Mouse (Mus musculus): ENCODE results near the gene Gramd4.
"Not testable (repeated sequence)": the region's sequence is repeated elsewhere in the genome, so short reads cannot be mapped to it uniquely, and the experiment has no call there.

The Gramd4 gene

DNA sequence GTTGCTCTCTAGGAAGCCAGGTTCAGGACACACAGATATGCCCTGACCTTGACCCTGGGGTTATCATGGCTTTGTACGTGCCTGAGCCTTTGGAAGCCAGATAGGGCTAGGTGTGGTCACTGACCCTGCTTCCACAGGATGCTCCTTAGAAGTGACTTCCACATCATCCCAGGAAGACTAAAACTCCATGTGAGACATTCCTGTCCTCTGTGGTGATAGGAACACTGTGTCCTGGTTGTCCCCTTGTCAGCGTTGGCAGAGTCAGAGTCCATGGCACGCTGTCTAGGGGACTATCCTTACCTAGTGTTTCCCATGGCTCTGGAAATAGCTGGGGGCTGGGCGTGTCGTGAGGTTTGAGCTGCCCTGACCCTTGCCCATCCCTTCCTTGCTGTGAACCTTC lies 58.9 kb downstream of the Gramd4 start:
- DNase-seq (ENCODE audit: low spot score in 2 of 2) = no peak

- DNase-seq (ENCODE audit: low spot score in 2 of 2) = no peak
These were observed 59.9 kb downstream of the Gramd4 start for GRCm38 (mm10) chr15:86117115-86118100.

- DNase-seq (ENCODE audit: low spot score in 2 of 2) = no peak
These were observed 61.7 kb downstream of the Gramd4 start for GRCm38 (mm10) chr15:86119186-86119585.

DNA sequence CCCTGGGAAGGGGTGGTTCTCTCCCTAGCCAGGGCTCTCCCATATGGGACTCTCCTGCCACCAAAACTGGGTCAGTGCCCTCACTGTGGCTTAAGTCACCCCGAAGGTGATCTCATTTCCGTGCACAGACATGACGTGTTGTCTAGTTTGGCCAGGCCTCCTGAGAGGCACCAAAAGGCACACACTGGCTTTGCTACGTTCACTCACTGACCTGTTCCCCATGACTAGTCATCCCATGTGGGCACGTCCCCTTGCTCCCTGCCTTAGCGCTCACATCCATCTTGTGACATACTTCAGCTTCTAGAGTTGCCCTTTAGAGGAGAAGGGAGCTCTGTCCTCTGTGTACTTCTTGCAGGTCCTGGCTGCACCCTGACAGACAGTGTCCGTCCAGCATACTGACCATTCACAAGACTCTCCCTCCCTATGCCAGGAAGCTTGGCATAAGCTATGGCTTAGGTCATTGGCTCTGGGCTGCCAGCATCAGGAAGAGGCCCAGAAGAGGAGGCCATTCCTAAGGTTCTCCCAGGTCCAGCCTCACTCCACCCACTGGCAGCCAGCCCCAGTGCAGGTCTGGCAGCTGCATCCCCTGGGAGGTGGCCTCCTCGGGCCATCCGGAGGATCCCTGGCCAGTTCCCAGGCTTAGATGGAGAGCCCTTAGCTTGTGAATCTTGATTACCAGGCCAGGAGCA lies 64.9 kb downstream of the Gramd4 start:
- no peak for DNase-seq (ENCODE audit: low spot score in 2 of 2)

DNA sequence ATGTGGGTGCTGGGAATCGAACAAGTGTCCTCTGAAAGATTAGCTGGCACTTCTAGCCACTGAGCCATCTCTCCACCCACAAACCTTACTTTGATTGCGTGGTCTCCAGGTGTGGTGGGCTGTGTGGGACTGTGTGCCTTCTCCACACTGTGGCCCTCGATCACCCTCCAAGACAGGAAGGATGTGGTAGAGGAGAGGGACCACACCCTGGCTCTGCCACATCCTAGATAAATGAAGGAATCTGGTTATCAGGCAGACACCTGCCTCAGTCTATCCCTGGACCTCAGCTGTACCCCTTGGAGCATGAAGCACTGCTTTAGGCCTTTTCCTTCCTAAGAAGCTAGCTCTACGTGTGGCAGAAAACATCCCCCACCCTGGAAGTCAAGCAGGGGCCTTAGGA lies 65.9 kb downstream of the Gramd4 start:
- no peak for DNase-seq (ENCODE audit: low spot score in 2 of 2)

- DNase-seq (ENCODE audit: low spot score in 2 of 2) = peak; percentile 52 to 69
These were observed 66.9 kb downstream of the Gramd4 start for GRCm38 (mm10) chr15:86124359-86124758.

- DNase-seq (ENCODE audit: low spot score in 2 of 2) = no peak
These were observed 71.5 kb downstream of the Gramd4 start for GRCm38 (mm10) chr15:86129036-86129435.

GRCm38 (mm10) chr15:86130657-86131056 lies 73.2 kb downstream of the Gramd4 start:
- no peak for DNase-seq (ENCODE audit: low spot score in 2 of 2)

- DNase-seq (ENCODE audit: low spot score in 2 of 2) = peak; percentile 76 to 91
These were observed 77.7 kb downstream of the Gramd4 start for GRCm38 (mm10) chr15:86134941-86135783.

- DNase-seq (ENCODE audit: low spot score in 2 of 2) = no peak
These were observed 80.1 kb downstream of the Gramd4 start for GRCm38 (mm10) chr15:86137638-86138037.

GRCm38 (mm10) chr15:86140323-86140722 lies 82.8 kb downstream of the Gramd4 start:
- no peak for DNase-seq (ENCODE audit: low spot score in 2 of 2)

GRCm38 (mm10) chr15:86144577-86144976 lies 87.1 kb downstream of the Gramd4 start:
- no peak for DNase-seq (ENCODE audit: low spot score in 2 of 2)

- no peak for DNase-seq (ENCODE audit: low spot score in 2 of 2)
These were observed 87.6 kb downstream of the Gramd4 start for GRCm38 (mm10) chr15:86145046-86145445.

DNA sequence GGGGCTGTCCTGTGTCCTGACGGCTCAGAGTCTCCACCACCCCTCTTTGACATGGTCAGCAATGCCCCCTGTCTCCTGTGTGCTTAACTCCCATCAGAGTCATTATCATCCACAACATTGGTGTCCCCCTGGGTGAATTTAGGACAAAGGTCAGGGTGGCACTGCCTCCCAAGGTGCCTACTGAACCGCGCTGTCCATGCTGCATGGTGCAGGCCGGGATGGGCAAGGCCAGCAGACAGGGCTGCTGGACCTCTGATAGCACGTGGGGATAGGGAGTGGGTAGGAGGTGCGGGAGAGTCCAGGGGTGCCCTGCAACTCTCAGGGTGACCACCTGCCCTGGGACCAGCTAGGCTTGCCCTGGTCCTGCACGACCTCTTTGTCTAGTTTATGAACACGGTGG lies 89.4 kb downstream of the Gramd4 start:
- DNase-seq (ENCODE audit: low spot score in 2 of 2) = no peak

DNA sequence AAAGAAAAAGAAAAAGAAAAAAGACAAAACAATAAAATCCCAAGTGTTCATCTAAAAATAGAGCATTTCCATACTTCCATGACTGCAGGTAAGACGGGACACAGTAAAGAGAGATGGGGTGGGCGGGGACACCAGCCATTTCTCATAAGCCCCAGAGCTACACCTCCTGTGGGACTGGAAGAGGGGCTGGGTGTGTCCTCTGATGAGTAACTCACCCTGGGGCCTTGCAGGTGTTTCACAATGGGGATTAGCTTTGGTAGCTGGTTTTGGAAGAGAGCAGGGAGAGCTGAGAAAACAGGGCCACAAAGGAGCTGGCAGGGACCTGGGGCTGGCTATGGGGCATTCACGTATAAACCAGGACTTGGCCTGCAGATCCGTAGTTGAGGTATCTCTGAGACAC lies 93.1 kb downstream of the Gramd4 start:
- no peak for DNase-seq (ENCODE audit: low spot score in 2 of 2)

GRCm38 (mm10) chr15:86153481-86153960 lies 96.0 kb downstream of the Gramd4 start:
- no peak for DNase-seq (ENCODE audit: low spot score in 2 of 2)

GRCm38 (mm10) chr15:86156492-86156891 lies 99.0 kb downstream of the Gramd4 start:
- DNase-seq (ENCODE audit: low spot score in 2 of 2) = no peak

DNA sequence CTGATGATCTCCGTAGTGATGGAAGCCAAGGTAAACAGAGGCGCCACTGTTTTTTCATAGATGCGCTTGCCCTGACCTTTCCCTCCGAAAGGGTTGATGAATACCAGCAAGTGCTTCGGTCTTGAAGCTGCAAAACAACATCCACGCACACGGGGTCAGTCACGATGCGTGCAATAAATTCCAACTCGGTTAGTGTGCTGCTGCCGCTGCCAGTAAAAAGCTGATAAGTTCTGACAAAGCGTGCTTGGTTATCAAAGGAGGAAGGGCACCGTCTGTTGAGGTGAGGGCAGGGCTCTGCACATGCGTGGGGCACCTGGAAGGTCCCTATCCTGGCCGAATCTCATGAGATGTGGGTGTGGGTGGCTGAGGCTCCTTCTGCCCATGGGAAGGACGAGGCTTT lies 101.6 kb downstream of the Gramd4 start:
- no peak for DNase-seq (ENCODE audit: low spot score in 2 of 2)

DNA sequence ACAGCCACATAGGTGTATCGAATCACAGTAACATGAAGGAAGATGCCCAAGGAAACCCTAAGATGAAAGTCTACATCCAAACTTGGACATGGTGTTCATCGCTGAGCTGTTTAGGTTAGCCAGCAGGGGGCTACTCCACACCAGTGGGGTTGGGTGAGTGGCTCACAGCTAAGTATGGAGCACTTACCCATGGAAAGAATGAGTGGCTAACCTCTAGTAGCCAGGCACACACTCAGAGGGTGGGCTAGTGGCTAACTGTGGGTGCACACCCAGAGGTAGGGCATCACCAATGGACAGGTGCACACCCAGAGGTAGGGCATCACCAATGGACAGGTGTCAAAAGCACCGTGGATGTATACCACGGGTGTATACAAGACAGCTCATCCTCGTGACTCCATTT lies 102.2 kb downstream of the Gramd4 start:
- no peak for DNase-seq (ENCODE audit: low spot score in 2 of 2)

DNA sequence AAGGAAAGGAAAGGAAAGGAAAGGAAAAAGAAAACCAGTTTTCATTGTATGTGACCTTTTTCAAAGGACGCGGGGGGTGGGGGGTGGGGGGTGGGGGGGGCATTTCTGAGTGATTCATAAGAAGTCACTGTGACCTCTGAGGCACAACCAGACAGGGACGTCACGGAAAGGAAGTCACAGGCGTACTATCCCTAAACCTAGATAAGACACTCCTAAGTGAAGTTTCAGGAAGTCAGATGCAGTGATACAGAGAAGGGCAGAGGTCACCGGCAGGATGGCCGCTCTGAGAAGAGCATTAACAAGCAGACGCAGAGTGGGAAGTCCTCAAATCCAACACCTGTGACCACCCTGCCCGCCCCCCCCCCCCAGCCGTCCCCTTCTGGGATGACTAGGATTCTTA lies 103.4 kb downstream of the Gramd4 start:
- no peak for DNase-seq (ENCODE audit: low spot score in 2 of 2)

- DNase-seq (ENCODE audit: low spot score in 2 of 2) = not testable (repeated sequence)
These were observed 104.3 kb downstream of the Gramd4 start for GRCm38 (mm10) chr15:86161800-86162199.

All from urinary bladder, postnatal 4 days (tissue).